ENCODE assay signal across 11 mouse cellular contexts in genomic region chr8:70486191-70486681, GRCm38 (mm10). TPM values are rescaled to one million over a fixed set of nuclear protein-coding genes. Genes with fewer than 3 reads are reported as not detected.
DNase-seq lines count a peak whose midpoint lies in the region; ATAC-seq and TF ChIP-seq lines count a peak whose summit lies in the region.
"Had no signal": no experiment of that assay in that cellular context is flagged by ENCODE, and none has a peak within 500 bp of the region (broad histone marks: within the 10 kb centered on the region; RNA-seq: fewer than 3 reads in every experiment).

No protein-coding gene starts in this region.

- peak overlapping the region; percentile 80 for H3K4me2 ChIP-seq in forebrain, postnatal 0 days (ENCODE audit: low read depth)
- peak overlapping the region; percentile 78 for H3K4me2 ChIP-seq in midbrain, embryonic 14.5 days (ENCODE audit: low read length)
- H3K4me2 ChIP-seq in liver, postnatal 0 days (ENCODE audit: low read depth, low read length): no peak overlapping the region

- peaks cover 35% of the 10 kb centered on the region for H3K27me3 ChIP-seq in forebrain, postnatal 0 days (ENCODE audit: insufficient read depth, low read length)
- H3K27me3 ChIP-seq in midbrain, embryonic 14.5 days (ENCODE audit: control insufficient read depth, insufficient read depth, low read length): peaks cover 66% of the 10 kb centered on the region
- peaks cover 89% of the 10 kb centered on the region for H3K27me3 ChIP-seq in liver, postnatal 0 days (ENCODE audit: insufficient read depth, low read length)

- ATAC-seq in forebrain, postnatal 0 days: 0 out of 2 replicates have a peak, but pooled peaks have one; percentile 0
- ATAC-seq in midbrain, embryonic 14.5 days (ENCODE audit: low FRiP score, low TSS enrichment): no peak
- no peak for ATAC-seq in liver, postnatal 0 days

- H3K9ac ChIP-seq in forebrain, postnatal 0 days: peak overlapping the region; percentile 85
- H3K9ac ChIP-seq in midbrain, embryonic 14.5 days (replicated peaks; ENCODE audit: low read length): peak overlapping the region; percentile 70
- no peak overlapping the region for H3K9ac ChIP-seq in liver, postnatal 0 days (replicated peaks)

- peak; percentile 72 to 77 for DNase-seq in cerebellum, adult 18-20 months
- peak; percentile 69 to 72 for DNase-seq in cerebellum, postnatal 14 days
- no peak for DNase-seq in forebrain, postnatal 0 days
- no peak for DNase-seq in midbrain, embryonic 14.5 days
- DNase-seq in retina, embryonic 14.5 days (ENCODE audit: low spot score): no peak
- no peak for DNase-seq in liver, postnatal 0 days
- no peak for DNase-seq in kidney, adult 9 months
- DNase-seq: kidney, postnatal 10 days had no signal

- 47% methylated on average over 7 of the region's 7 CpGs for WGBS in forebrain, postnatal 0 days
- WGBS in midbrain, embryonic 14.5 days: 41% methylated on average over 7 of the region's 7 CpGs
- 52% methylated on average over 7 of the region's 7 CpGs for WGBS in liver, postnatal 0 days (ENCODE audit: insufficient replicate concordance)

- no peaks in the 10 kb centered on the region for H3K4me1 ChIP-seq in forebrain, postnatal 0 days (ENCODE audit: insufficient read depth)
- peaks cover 20% of the 10 kb centered on the region for H3K4me1 ChIP-seq in midbrain, embryonic 14.5 days (ENCODE audit: control insufficient read depth, insufficient read depth, low read length)
- peaks cover 18% of the 10 kb centered on the region for H3K4me1 ChIP-seq in liver, postnatal 0 days (ENCODE audit: insufficient read depth)

- H3K36me3 ChIP-seq in forebrain, postnatal 0 days (ENCODE audit: insufficient read depth): peaks cover 15% of the 10 kb centered on the region; the same call in 1 of the 2 replicates
- H3K36me3 ChIP-seq in midbrain, embryonic 14.5 days (ENCODE audit: control insufficient read depth, insufficient read depth, low read length): no peaks in the 10 kb centered on the region
- no peaks in the 10 kb centered on the region for H3K36me3 ChIP-seq in liver, postnatal 0 days (replicated peaks; ENCODE audit: insufficient read depth, low read length)

- no peak for TF ChIP-seq EP300 in liver, postnatal 0 days (IDR thresholded peaks at IDR 0.05; ENCODE audit: low read depth)

- no peak for TF ChIP-seq CTCF in forebrain, postnatal 0 days (IDR thresholded peaks at IDR 0.05; ENCODE audit: low read depth)
- TF ChIP-seq CTCF in liver, postnatal 0 days (IDR thresholded peaks at IDR 0.05; ENCODE audit: low read depth): no peak

- H3K9me3 ChIP-seq in forebrain, postnatal 0 days (ENCODE audit: low read length): no peaks in the 10 kb centered on the region
- no peaks in the 10 kb centered on the region for H3K9me3 ChIP-seq in midbrain, embryonic 14.5 days (ENCODE audit: control insufficient read depth, low read length)
- H3K9me3 ChIP-seq in liver, postnatal 0 days (ENCODE audit: low read length): no peaks in the 10 kb centered on the region

- peak overlapping the region; percentile 61; the same call in 1 of the 2 replicates for H3K4me3 ChIP-seq in forebrain, postnatal 0 days (ENCODE audit: low read depth, low read length)
- H3K4me3 ChIP-seq in midbrain, embryonic 14.5 days (replicated peaks; ENCODE audit: low read depth, low read length): peak overlapping the region; percentile 58
- H3K4me3 ChIP-seq in liver, postnatal 0 days (ENCODE audit: low read depth, low read length): no peak overlapping the region
- H3K4me3 ChIP-seq: erythroblast, embryonic 14.5 days had no signal

- no peak overlapping the region for H3K27ac ChIP-seq in forebrain, postnatal 0 days (ENCODE audit: low read depth, low read length)
- H3K27ac ChIP-seq in midbrain, embryonic 14.5 days (replicated peaks; ENCODE audit: low read depth, low read length): no peak overlapping the region
- no peak overlapping the region for H3K27ac ChIP-seq in liver, postnatal 0 days (ENCODE audit: low read depth)

RNA-seq across cellular contexts. Expression of gene Tmem59l, which starts 0.9 kb away (rescaled TPM):
- total RNA-seq in forebrain, postnatal 0 days (2014; rRNA removed): 96.0 and 115 TPM in 2 replicates
- polyA plus RNA-seq in forebrain, postnatal 0 days (2015; fragmentation: Nextera tagmentation; extraction: Ambion mirVana): 147 and 150 TPM in 2 replicates
- 104 and 143 TPM in 2 replicates for polyA plus RNA-seq in midbrain, embryonic 14.5 days (2014; fragmentation: Nextera tagmentation; extraction: Ambion mirVana)
- not detected in 2 replicates for polyA plus RNA-seq in liver, postnatal 0 days (2015; fragmentation: Nextera tagmentation; extraction: Ambion mirVana)
- total RNA-seq: granulocyte monocyte progenitor cell, adult 5-6 weeks; heart, postnatal 10 days had no signal
- polyA plus RNA-seq: erythroblast, embryonic 14.5 days had no signal

RNA-seq across cellular contexts. Expression of gene Crlf1, which starts 6.7 kb away (rescaled TPM):
- total RNA-seq in forebrain, postnatal 0 days (2014; rRNA removed): 6.5 and 20.9 TPM in 2 replicates
- polyA plus RNA-seq in forebrain, postnatal 0 days (2015; fragmentation: Nextera tagmentation; extraction: Ambion mirVana): 24.6 and 34.5 TPM in 2 replicates
- 2.1 and 3.0 TPM in 2 replicates for polyA plus RNA-seq in midbrain, embryonic 14.5 days (2014; fragmentation: Nextera tagmentation; extraction: Ambion mirVana)
- polyA plus RNA-seq in liver, postnatal 0 days (2015; fragmentation: Nextera tagmentation; extraction: Ambion mirVana): 0.07 and 0.38 TPM in 2 replicates
- total RNA-seq: granulocyte monocyte progenitor cell, adult 5-6 weeks had no signal

RNA-seq across cellular contexts. Expression of gene Klhl26, which starts 9.5 kb away (rescaled TPM):
- total RNA-seq in forebrain, postnatal 0 days (2014; rRNA removed): 29.9 and 34.8 TPM in 2 replicates
- polyA plus RNA-seq in forebrain, postnatal 0 days (2015; fragmentation: Nextera tagmentation; extraction: Ambion mirVana): 30.8 and 35.3 TPM in 2 replicates
- polyA plus RNA-seq in midbrain, embryonic 14.5 days (2014; fragmentation: Nextera tagmentation; extraction: Ambion mirVana): 24.2 and 27.2 TPM in 2 replicates
- polyA plus RNA-seq in liver, postnatal 0 days (2015; fragmentation: Nextera tagmentation; extraction: Ambion mirVana): 4.2 and 5.4 TPM in 2 replicates

RNA-seq across cellular contexts. Expression of gene Rex1bd, which starts 20.3 kb away (rescaled TPM):
- total RNA-seq in forebrain, postnatal 0 days (2014; rRNA removed): 130 and 148 TPM in 2 replicates
- 200 and 247 TPM in 2 replicates for polyA plus RNA-seq in forebrain, postnatal 0 days (2015; fragmentation: Nextera tagmentation; extraction: Ambion mirVana)
- 152 and 190 TPM in 2 replicates for polyA plus RNA-seq in midbrain, embryonic 14.5 days (2014; fragmentation: Nextera tagmentation; extraction: Ambion mirVana)
- polyA plus RNA-seq in liver, postnatal 0 days (2015; fragmentation: Nextera tagmentation; extraction: Ambion mirVana): 49.3 and 52.3 TPM in 2 replicates

RNA-seq across cellular contexts. Expression of gene Uba52, which starts 24.4 kb away (rescaled TPM):
- 459 and 595 TPM in 2 replicates for total RNA-seq in forebrain, postnatal 0 days (2014; rRNA removed)
- 808 and 1,035 TPM in 2 replicates for polyA plus RNA-seq in forebrain, postnatal 0 days (2015; fragmentation: Nextera tagmentation; extraction: Ambion mirVana)
- polyA plus RNA-seq in midbrain, embryonic 14.5 days (2014; fragmentation: Nextera tagmentation; extraction: Ambion mirVana): 696 and 821 TPM in 2 replicates
- polyA plus RNA-seq in liver, postnatal 0 days (2015; fragmentation: Nextera tagmentation; extraction: Ambion mirVana): 627 and 684 TPM in 2 replicates

Comparison
In these comparisons a context has a peak if more than half of its experiments do, and no peak if none do; other contexts are left out.
1. DNase-seq: peak in cerebellum, adult 18-20 months (2 of 2) and cerebellum, postnatal 14 days (2 of 2); none in forebrain, postnatal 0 days (single experiment), midbrain, embryonic 14.5 days (single experiment), retina, embryonic 14.5 days (single experiment), liver, postnatal 0 days (single experiment) and kidney, adult 9 months (single experiment).
2. RNA of gene Tmem59l, which starts 0.9 kb away (polyA plus RNA-seq): 147 to 150 TPM in forebrain, postnatal 0 days and 104 to 143 TPM in midbrain, embryonic 14.5 days; not detected in liver, postnatal 0 days; every median in the first group is over 10 times any median in the second.